Mouse (Mus musculus): ENCODE data around the gene B830017H08Rik. TPM values are rescaled to one million over a fixed set of nuclear protein-coding genes. Genes with fewer than 3 reads are reported as not detected.

The B830017H08Rik gene
- not detected in 2 replicates for polyA plus RNA-seq (2015; fragmentation: Nextera tagmentation; extraction: Ambion mirVana)

- Histone ChIP-seq H3K4me3 (replicated peaks) (peak within 1 kb of the TSS; percentile 57), H3K4me1 (replicated peaks) (peaks cover 12% of the 10 kb centered on the region), H3K9me3 (no peaks in the 10 kb centered on the region), H3K9ac (peak within 1 kb of the TSS; percentile 52), H3K27ac (no peak within 1 kb of the TSS), H3K27me3 (replicated peaks) (peaks cover 71% of the 10 kb centered on the region), H3K4me2 (replicated peaks) (peak within 1 kb of the TSS; percentile 97), H3K36me3 (no peaks in the 10 kb centered on the region)
- ATAC-seq, result no peak
- WGBS, result 28% methylated on average over 7 of the region's 7 CpGs
These were observed at the start of gene B830017H08Rik for GRCm38 (mm10) chr16:17832821-17833220. TSS of gene B830017H08Rik (plus strand) at chr16:17833121.

DNA sequence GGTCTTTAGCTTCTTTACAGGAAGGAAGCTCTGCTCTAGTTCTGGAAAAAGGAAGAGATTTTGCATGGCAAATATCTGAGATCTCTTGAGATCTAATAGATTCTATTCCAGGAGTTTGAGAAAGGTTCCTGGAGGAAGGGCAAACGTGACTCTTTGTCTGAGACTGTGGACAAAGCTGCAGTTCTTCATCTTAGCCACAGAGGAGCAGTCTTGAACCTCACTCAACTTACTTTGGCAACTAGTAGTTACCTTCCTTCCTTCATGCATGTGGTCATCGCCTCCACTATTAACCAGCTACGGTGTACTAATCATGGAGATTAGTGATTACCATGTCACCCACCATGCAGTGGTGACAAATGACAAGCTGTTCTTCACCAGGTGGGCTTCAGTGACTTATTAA lies 47.6 kb upstream of the B830017H08Rik start:
- Histone ChIP-seq H3K9me3 (no peaks in the 10 kb centered on the region), H3K27ac (no peak overlapping the region), H3K4me2 (replicated peaks) (no peak overlapping the region), H3K36me3 (peaks cover 19% of the 10 kb centered on the region; the same call in 1 of the 2 replicates), H3K4me1 (replicated peaks) (no peaks in the 10 kb centered on the region), H3K27me3 (replicated peaks) (no peaks in the 10 kb centered on the region), H3K9ac (no peak overlapping the region), H3K4me3 (replicated peaks) (no peak overlapping the region)
- WGBS, result 65% methylated on average over 3 of the region's 3 CpGs
- no peak for ATAC-seq

DNA sequence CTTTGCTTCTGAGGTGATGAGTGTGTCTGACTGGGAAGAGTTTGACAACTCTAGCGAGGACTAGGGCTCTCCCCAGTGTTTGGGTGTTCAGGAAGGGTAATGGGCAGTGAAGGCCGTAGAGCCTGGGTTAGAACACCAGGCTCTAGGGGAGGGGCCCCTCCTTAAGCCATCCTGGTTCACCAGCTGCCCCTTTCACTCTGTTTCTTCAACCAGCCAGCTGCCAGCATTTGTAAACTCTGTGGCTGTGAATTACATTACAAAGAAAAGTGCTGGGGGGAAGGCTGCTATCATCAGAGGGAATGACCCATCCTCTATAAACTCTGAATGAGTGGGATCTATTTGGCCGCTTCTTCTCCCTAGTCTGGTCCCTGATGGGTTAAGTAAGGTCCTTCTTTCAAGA lies 40.2 kb upstream of the B830017H08Rik start:
- whole genome bisulfite sequencing, result 74% methylated on average over 3 of the region's 3 CpGs
- peaks cover 8% of the 10 kb centered on the region; the same call in 1 of the 2 replicates for H3K36me3 ChIP-seq
- H3K4me3 ChIP-seq (replicated peaks), result no peak overlapping the region

GRCm38 (mm10) chr16:17794047-17794446 lies 38.9 kb upstream of the B830017H08Rik start:
- Histone ChIP-seq H3K27me3 (replicated peaks) (peaks cover 4% of the 10 kb centered on the region), H3K4me2 (replicated peaks) (no peak overlapping the region), H3K9me3 (no peaks in the 10 kb centered on the region), H3K27ac (no peak overlapping the region), H3K4me1 (replicated peaks) (0 out of 2 replicates have a peak, but pooled peaks cover 14% of the 10 kb centered on the region), H3K9ac (no peak overlapping the region), H3K4me3 (replicated peaks) (no peak overlapping the region), H3K36me3 (peaks cover 6% of the 10 kb centered on the region; the same call in 1 of the 2 replicates)
- ATAC-seq, result no peak
- 87% methylated on average over 4 of the region's 4 CpGs for WGBS

More for the DNA sequence above, 40.2 kb upstream of the B830017H08Rik start:
- no peak overlapping the region for H3K4me2 ChIP-seq (replicated peaks)
- no peak overlapping the region for H3K9ac ChIP-seq
- H3K27ac ChIP-seq, result no peak overlapping the region
- no peaks in the 10 kb centered on the region for H3K9me3 ChIP-seq
- H3K4me1 ChIP-seq (replicated peaks), result 0 out of 2 replicates have a peak, but pooled peaks cover 8% of the 10 kb centered on the region
- ATAC-seq, result no peak
- peaks cover 1% of the 10 kb centered on the region for H3K27me3 ChIP-seq (replicated peaks)

GRCm38 (mm10) chr16:17795643-17796042 lies 37.3 kb upstream of the B830017H08Rik start:
- no peak for ATAC-seq
- no peak overlapping the region for H3K27ac ChIP-seq
- H3K4me1 ChIP-seq (replicated peaks), result peaks cover 23% of the 10 kb centered on the region; the same call in 1 of the 2 replicates
- peaks cover 15% of the 10 kb centered on the region for H3K27me3 ChIP-seq (replicated peaks)
- no peaks in the 10 kb centered on the region for H3K36me3 ChIP-seq
- 73% methylated on average over 5 of the region's 5 CpGs for WGBS
- no peaks in the 10 kb centered on the region for H3K9me3 ChIP-seq
- H3K9ac ChIP-seq, result no peak overlapping the region
- H3K4me3 ChIP-seq (replicated peaks), result no peak overlapping the region
- H3K4me2 ChIP-seq (replicated peaks), result no peak overlapping the region

- Histone ChIP-seq H3K27me3 (replicated peaks) (peaks cover 19% of the 10 kb centered on the region), H3K4me1 (replicated peaks) (peaks cover 23% of the 10 kb centered on the region; the same call in 1 of the 2 replicates), H3K4me2 (replicated peaks) (peak overlapping the region; percentile 84)
These were observed 36.4 kb upstream of the B830017H08Rik start for GRCm38 (mm10) chr16:17796519-17796918.

GRCm38 (mm10) chr16:17796971-17797811 lies 35.7 kb upstream of the B830017H08Rik start, which contains the start of gene Scarf2:
TSS of gene Scarf2 (plus strand) at chr16:17797282.
- peaks cover 29% of the 10 kb centered on the region for H3K4me1 ChIP-seq (replicated peaks)
- H3K9me3 ChIP-seq, result no peaks in the 10 kb centered on the region
- H3K27ac ChIP-seq, result peak within 1 kb of the TSS; percentile 91
- H3K36me3 ChIP-seq, result no peaks in the 10 kb centered on the region
- ATAC-seq, result peak; percentile 71
- H3K27me3 ChIP-seq (replicated peaks), result peaks cover 26% of the 10 kb centered on the region
- WGBS, result 1% methylated on average over 79 of the region's 81 CpGs
- H3K4me3 ChIP-seq (replicated peaks), result peak within 1 kb of the TSS; percentile 73
- peak within 1 kb of the TSS; percentile 84 for H3K9ac ChIP-seq
- H3K4me2 ChIP-seq (replicated peaks), result peak within 1 kb of the TSS; percentile 84

More at GRCm38 (mm10) chr16:17796519-17796918, 36.4 kb upstream of the B830017H08Rik start:
- H3K27ac ChIP-seq, result peak overlapping the region; percentile 91; the same call in 1 of the 2 replicates
- peak overlapping the region; percentile 84 for H3K9ac ChIP-seq
- H3K4me3 ChIP-seq (replicated peaks), result peak overlapping the region; percentile 73
- H3K9me3 ChIP-seq, result no peaks in the 10 kb centered on the region
- no peak for ATAC-seq
- H3K36me3 ChIP-seq, result no peaks in the 10 kb centered on the region

DNA sequence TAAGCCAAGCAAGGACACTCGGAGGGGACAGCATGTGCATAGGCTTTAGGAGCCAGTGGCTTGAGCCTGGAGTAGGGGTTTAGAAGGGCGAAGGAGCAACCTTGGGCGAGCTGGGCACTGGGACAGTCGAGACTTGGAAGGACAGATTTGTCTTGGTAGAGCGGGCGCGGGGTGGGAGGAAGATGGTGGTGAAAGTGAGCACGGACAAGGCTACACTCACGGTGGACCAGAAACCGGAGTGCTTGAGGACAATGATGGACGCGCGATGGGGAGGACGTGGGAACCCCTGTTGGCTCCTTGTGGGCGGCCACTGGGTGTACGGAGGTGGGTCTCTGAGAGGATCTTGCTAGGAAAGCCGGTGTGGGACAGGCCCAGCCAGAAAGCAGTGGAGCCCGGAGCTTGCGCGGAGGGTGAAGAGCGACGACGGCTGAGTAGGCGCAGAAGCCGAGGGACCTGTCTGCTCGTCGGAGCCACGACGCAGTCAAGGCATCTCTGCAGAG lies 35.1 kb upstream of the B830017H08Rik start:
- H3K36me3 ChIP-seq, result no peaks in the 10 kb centered on the region
- peak overlapping the region; percentile 84 for H3K9ac ChIP-seq
- H3K4me3 ChIP-seq (replicated peaks), result peak overlapping the region; percentile 73
- peak overlapping the region; percentile 84 for H3K4me2 ChIP-seq (replicated peaks)
- peak; percentile 13 for ATAC-seq
- peak overlapping the region; percentile 91 for H3K27ac ChIP-seq
- peaks cover 33% of the 10 kb centered on the region for H3K27me3 ChIP-seq (replicated peaks)
- no peaks in the 10 kb centered on the region for H3K9me3 ChIP-seq
- peaks cover 36% of the 10 kb centered on the region for H3K4me1 ChIP-seq (replicated peaks)
- 4% methylated on average over 29 of the region's 29 CpGs for WGBS

DNA sequence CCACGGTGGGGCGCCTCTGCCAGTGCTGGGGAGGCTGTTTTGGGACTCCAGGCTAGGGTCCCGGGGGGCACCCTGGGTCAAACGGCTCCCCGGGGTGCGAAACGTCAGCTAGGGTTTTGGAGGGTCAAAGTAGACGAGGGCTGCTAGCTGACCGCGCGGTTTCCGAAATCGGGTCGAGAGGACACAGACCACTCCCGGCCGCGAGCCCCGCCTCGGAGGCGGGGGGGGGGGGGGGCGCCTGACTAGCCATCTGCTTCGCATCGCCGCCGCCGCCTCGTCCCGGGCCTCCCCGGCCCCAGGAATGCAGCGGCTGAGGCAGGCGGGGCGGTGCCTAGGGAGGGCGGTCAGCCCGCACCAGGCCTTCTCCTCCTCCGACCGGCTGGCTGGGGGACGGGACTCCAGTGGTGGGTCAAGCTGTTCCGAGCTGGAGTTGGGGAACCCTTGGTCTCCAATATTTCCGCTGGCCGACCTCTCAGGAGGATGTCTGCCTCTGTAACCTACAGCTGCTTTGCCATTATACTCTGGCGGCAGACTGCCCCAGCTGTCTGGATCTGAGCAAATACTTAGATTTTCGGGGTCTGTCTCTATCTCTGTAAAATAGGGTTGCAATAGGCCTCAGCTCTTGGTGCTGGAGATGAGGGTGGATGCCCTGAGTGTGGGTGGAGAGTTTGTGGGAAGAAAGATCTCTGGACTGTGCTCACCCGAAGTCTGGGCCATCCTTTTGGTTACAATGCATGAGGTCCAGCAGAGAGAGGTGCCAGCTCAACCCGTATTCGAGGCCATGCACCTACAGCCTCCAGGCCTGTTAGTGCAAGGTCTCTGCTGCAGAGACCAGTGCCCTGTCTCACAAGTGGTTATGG lies 34.4 kb upstream of the B830017H08Rik start:
- peak; percentile 78 for ATAC-seq
- Histone ChIP-seq H3K27me3 (replicated peaks) (peaks cover 40% of the 10 kb centered on the region), H3K4me1 (replicated peaks) (peaks cover 43% of the 10 kb centered on the region), H3K27ac (peak overlapping the region; percentile 91), H3K36me3 (0 out of 2 replicates have a peak, but pooled peaks cover 3% of the 10 kb centered on the region), H3K9me3 (no peaks in the 10 kb centered on the region), H3K4me2 (replicated peaks) (peak overlapping the region; percentile 84), H3K4me3 (replicated peaks) (peak overlapping the region; percentile 73), H3K9ac (peak overlapping the region; percentile 84)
- 5% methylated on average over 44 of the region's 45 CpGs for WGBS

DNA sequence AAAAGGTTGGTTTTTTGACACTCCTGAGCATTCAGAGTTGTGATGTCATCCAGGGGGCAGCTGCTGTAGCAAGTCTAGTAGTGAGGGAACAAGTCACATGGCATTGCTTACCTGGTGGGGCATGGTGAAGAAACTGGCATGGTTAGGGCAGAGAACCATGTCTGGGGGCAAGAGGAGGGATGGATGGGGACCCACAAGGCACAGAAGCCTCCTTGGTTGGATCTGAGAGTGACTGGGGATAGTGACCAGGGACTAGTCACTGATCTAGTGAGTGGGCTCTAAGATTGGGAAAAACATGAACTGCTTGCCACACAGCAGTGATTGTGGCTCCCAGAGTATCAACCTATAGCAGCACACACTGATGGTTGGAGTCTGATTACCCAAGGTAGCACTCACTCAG lies 33.3 kb upstream of the B830017H08Rik start:
- ATAC-seq, result no peak
- no peak overlapping the region for H3K4me3 ChIP-seq (replicated peaks)

DNA sequence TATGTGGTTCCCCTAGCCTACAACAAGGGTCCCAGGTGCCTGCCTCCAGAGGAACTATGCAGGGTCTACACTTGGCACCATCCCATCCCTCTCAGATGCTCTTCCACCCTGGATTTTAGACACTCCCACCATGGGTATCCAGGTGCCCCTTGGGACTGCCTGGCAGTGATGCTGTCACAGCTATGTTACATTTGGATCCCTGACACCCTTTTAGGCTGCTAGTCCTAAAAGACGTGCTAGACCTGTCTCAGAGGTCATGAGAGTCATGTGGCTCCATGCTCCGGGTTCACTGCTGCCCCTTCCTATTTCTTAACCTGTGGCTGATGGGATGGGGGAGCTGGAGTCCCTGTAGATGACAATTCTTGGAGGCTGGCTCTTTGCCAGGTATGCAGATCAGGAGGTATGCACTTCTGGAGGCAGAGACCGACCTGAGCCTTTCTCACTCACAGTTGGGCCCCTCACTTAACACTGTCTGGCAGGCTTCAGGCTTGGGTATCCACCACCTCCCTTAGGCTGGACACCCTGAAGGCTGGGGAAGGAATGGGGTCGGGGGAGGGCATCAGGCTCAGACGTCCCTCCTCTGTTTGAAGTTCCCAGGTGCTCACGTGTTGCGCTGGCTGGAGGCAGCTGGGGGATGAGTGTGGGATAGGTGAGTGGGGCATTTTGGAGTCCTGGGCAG lies 31.0 kb upstream of the B830017H08Rik start:
- Histone ChIP-seq H3K36me3 (0 out of 2 replicates have a peak, but pooled peaks cover 5% of the 10 kb centered on the region), H3K4me3 (replicated peaks) (no peak overlapping the region), H3K4me2 (replicated peaks) (no peak overlapping the region), H3K9ac (no peak overlapping the region), H3K4me1 (replicated peaks) (peaks cover 61% of the 10 kb centered on the region), H3K27me3 (replicated peaks) (peaks cover 68% of the 10 kb centered on the region), H3K9me3 (no peaks in the 10 kb centered on the region), H3K27ac (no peak overlapping the region)
- ATAC-seq, result no peak
- 23% methylated on average over 7 of the region's 7 CpGs for WGBS

More for the DNA sequence above, 33.3 kb upstream of the B830017H08Rik start:
- peak overlapping the region; percentile 84; the same call in 1 of the 2 replicates for H3K4me2 ChIP-seq (replicated peaks)
- 0 out of 2 replicates have a peak, but pooled peaks cover 5% of the 10 kb centered on the region for H3K36me3 ChIP-seq
- no peak overlapping the region for H3K27ac ChIP-seq
- H3K27me3 ChIP-seq (replicated peaks), result peaks cover 48% of the 10 kb centered on the region
- H3K9me3 ChIP-seq, result no peaks in the 10 kb centered on the region
- H3K4me1 ChIP-seq (replicated peaks), result peaks cover 53% of the 10 kb centered on the region
- no peak overlapping the region for H3K9ac ChIP-seq

Measured in intestine, embryonic 15.5 days (tissue).